Mouse (Mus musculus) embryonic facial prominence, embryonic 12.5 days (tissue): ENCODE data around the gene Gpr15. TPM values are rescaled to one million over a fixed set of nuclear protein-coding genes. Genes with fewer than 3 reads are reported as not detected.
A peak's percentile ranks its signal among the peaks of the same experiment; 100 is the strongest.

ENCODE experiments used
- ATAC-seq: fragments of 200-750 bp; cut with Nextera tagmentation; 2 replicates; pipeline ENCODE4 v1.8.0; 2017; ENCODE audit not compliant: insufficient number of reproducible peaks, insufficient read depth, low FRiP score, low TSS enrichment
- H3K27ac ChIP-seq: fragments of 300-500 bp; sonication (generic); 2 replicates; pipeline ENCODE4 v1.5.1; 2016; ENCODE audit warnings: mild to moderate bottlenecking
- H3K27me3 ChIP-seq: fragments of 300-500 bp; sonication (generic); 2 replicates; pipeline ENCODE4 v1.6.1; 2016; ENCODE audit warnings: mild to moderate bottlenecking, moderate library complexity
- H3K36me3 ChIP-seq: fragments of 300-500 bp; sonication (generic); 2 replicates; pipeline ENCODE4 v1.6.1; 2016; ENCODE audit warnings: mild to moderate bottlenecking
- H3K4me1 ChIP-seq: fragments of 300-500 bp; sonication (generic); 2 replicates; pipeline ENCODE4 v1.6.1; 2016
- H3K4me2 ChIP-seq: fragments of 300-500 bp; sonication (generic); replicated peaks from 2 replicates; pipeline ENCODE4 v1.6.1; 2016; ENCODE audit warnings: mild to moderate bottlenecking, moderate library complexity
- H3K4me3 ChIP-seq: fragments of 300-500 bp; sonication (generic); 2 replicates; pipeline ENCODE4 v1.5.1; 2016; ENCODE audit warnings: mild to moderate bottlenecking
- H3K9ac ChIP-seq: fragments of 300-500 bp; sonication (generic); 2 replicates; pipeline ENCODE4 v1.6.1; 2016; ENCODE audit warnings: mild to moderate bottlenecking, moderate library complexity
- H3K9me3 ChIP-seq: fragments of 300-500 bp; sonication (generic); 2 replicates; pipeline ENCODE4 v1.6.1; 2016; ENCODE audit warnings: mild to moderate bottlenecking, moderate library complexity
- WGBS: fragments of 180-500 bp; shearing (Covaris S2); methylation state at CpG from one replicate; pipeline ENCODE4 v1.1.7; 2016; 5-methylcytosine and 5-hydroxymethylcytosine counted together
- polyA plus RNA-seq: library from polyadenylated mRNA; unstranded; fragments of >200 nt; fragmentation: Nextera tagmentation; extraction: Ambion mirVana; gene quantifications from 2 replicates; pipeline ENCODE4 v1.2.1, GENCODE M21; 2016

Gene Gpr15
- polyA plus RNA-seq, 1 experiment from 2014 or later, result not detected

DNA sequence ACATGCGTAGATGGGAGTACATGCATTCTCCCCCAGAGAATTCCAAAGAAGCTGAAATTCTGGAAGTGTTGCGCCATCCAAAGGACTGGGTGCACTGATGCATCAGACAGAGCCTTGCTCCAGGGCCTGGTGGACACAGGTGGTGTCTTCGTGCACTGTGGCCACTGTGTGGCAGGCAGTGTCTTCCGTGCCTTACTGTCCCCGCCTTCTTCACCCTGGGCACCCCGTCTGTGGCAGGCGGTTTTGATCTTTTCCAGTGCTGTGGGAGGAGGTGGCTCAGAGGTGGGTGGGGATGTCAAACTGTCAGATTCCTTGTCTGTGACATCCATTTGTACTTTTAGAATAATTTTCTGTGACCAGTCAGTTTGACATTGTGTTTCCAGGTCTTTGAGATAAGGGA is 40.2 kb downstream of the Gpr15 start:
- no peaks in the 10 kb centered on the region for H3K27me3 ChIP-seq
- no peaks in the 10 kb centered on the region for H3K9me3 ChIP-seq
- ATAC-seq, result no peak
- H3K27ac ChIP-seq, result no peak overlapping the region
- no peak overlapping the region for H3K9ac ChIP-seq
- H3K4me1 ChIP-seq, result no peaks in the 10 kb centered on the region
- WGBS, result 77% methylated on average over 7 of the region's 7 CpGs
- H3K4me3 ChIP-seq, result no peak overlapping the region
- H3K36me3 ChIP-seq, result peaks cover 23% of the 10 kb centered on the region
- H3K4me2 ChIP-seq, result no peak overlapping the region

DNA sequence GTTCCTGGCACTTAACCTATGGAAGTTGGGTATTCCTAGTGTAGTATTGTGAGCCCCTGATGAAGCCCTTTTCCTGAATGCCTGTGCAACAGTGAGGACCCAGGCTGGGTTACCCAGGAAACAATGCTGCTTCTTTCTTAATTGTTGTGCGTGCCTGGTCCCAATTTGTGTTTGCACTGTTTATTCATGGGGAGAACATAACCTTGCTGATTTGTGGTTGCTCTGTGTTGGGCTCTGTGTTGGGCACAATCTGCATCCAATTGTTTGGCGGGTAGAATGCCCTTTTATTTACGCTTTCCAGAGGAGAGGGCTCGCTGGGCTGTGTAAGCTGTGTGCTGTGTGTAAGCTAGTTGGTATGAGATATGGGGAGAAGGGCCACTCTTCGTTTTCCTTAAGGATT is 41.4 kb downstream of the Gpr15 start:
- no peak overlapping the region for H3K9ac ChIP-seq
- H3K9me3 ChIP-seq, result no peaks in the 10 kb centered on the region
- no peak overlapping the region for H3K4me2 ChIP-seq
- no peak overlapping the region for H3K27ac ChIP-seq
- H3K4me1 ChIP-seq, result no peaks in the 10 kb centered on the region
- ATAC-seq, result no peak
- no peaks in the 10 kb centered on the region for H3K27me3 ChIP-seq
- H3K4me3 ChIP-seq, result no peak overlapping the region
- peaks cover 25% of the 10 kb centered on the region for H3K36me3 ChIP-seq
- 57% methylated on average over 5 of the region's 5 CpGs for WGBS

DNA sequence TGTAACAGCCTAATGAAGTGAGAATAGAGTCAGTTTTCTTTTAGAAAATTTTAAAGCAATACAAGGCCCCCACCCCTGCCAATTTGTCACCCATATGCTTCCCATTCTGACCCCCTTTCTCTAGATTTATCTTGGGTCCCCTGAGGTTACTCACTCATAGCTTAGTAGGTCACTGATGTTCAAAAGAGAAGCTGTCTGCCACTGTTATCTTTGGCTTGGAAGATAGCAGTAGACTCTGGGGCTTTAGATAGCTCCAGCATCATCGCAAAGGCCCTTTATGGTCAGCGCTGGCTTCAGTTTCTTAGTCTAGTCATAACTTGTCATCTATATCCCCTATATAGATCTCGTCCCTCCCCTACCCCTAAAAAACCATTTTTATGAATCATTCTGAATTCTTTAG is 42.2 kb downstream of the Gpr15 start:
- H3K4me2 ChIP-seq, result no peak overlapping the region
- H3K4me3 ChIP-seq, result no peak overlapping the region
- no peaks in the 10 kb centered on the region for H3K9me3 ChIP-seq
- 89% methylated on average over 3 of the region's 3 CpGs for WGBS
- no peaks in the 10 kb centered on the region for H3K4me1 ChIP-seq
- no peak overlapping the region for H3K9ac ChIP-seq
- H3K27me3 ChIP-seq, result no peaks in the 10 kb centered on the region
- no peak overlapping the region for H3K27ac ChIP-seq
- no peak for ATAC-seq
- peaks cover 25% of the 10 kb centered on the region for H3K36me3 ChIP-seq

DNA sequence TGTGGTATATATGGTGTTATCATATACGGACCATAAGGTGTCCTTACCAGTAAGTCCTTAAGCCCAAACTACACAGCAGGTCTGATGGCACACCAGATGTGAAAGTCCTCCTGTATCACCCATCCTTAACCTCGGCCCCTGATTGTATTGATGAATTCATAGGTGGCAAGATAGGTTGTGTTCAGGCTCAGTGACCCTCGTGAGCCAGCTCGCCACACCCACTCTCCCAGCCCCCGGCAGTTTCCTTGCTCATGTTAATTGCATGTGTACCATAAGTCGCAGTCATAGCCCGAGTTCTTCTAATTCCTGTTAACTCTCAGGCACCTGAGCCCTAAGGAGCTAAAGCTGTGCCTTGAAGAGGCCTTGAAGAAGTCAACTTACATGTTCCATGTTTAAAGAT is 42.7 kb downstream of the Gpr15 start:
- H3K9me3 ChIP-seq, result no peaks in the 10 kb centered on the region
- H3K4me3 ChIP-seq, result no peak overlapping the region
- H3K9ac ChIP-seq, result no peak overlapping the region
- H3K27me3 ChIP-seq, result no peaks in the 10 kb centered on the region
- H3K36me3 ChIP-seq, result peaks cover 25% of the 10 kb centered on the region
- H3K4me1 ChIP-seq, result 0 out of 2 replicates have a peak, but pooled peaks cover under 1% of the 10 kb centered on the region
- H3K27ac ChIP-seq, result no peak overlapping the region
- no peak overlapping the region for H3K4me2 ChIP-seq
- 84% methylated on average over 7 of the region's 7 CpGs for WGBS
- no peak for ATAC-seq

DNA sequence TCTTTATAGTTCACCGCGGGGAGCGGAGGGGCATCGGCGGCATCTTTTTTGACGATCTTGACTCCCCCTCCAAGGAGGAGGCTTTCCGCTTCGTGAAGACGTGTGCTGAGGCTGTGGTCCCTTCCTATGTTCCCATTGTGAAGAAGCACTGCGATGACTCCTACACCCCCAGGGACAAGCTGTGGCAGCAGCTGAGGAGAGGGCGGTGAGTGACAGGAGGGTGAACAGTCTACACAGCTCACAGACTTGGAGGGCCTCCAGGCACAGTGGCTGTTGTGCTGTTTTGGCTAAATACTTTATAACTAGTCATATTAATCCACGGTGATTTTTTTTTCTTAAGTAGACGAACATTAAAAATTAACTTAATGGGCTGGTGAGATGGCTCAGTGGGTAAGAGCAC is 43.6 kb downstream of the Gpr15 start:
- peaks cover 25% of the 10 kb centered on the region for H3K36me3 ChIP-seq
- H3K9ac ChIP-seq, result no peak overlapping the region
- H3K4me1 ChIP-seq, result peaks cover 4% of the 10 kb centered on the region; the same call in 1 of the 2 replicates
- no peak for ATAC-seq
- 95% methylated on average over 13 of the region's 13 CpGs for WGBS
- H3K27me3 ChIP-seq, result no peaks in the 10 kb centered on the region
- H3K4me3 ChIP-seq, result no peak overlapping the region
- no peak overlapping the region for H3K4me2 ChIP-seq
- H3K27ac ChIP-seq, result no peak overlapping the region
- no peaks in the 10 kb centered on the region for H3K9me3 ChIP-seq

DNA sequence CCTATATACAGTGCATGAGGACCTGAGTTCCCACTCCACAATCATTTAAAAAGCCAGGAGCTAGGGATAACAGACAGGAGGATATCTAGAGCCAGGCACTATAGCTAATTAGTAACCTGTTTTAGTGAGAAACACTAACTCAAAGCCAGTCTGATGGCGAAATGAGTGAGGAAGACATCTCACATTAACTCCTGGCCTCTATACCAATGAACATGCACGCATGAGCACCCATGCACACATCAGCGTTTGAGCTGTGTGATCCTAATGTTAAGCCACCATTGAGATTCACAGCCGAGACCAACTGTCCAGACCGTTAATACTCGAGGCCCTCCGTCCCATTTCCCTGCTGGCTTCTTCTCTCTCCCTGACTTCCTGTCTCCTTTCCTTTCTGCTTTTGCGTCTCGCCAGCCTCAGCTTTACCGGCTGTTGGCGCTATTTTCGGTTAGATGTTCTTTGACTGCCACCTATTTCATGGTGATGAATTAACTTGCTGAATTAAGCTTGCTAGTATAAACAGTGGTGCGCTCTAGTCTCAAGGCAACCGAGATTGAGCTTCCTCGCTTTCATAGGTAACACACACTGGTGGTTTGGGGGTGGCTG is 45.0 kb downstream of the Gpr15 start:
- 93% methylated on average over 15 of the region's 15 CpGs for WGBS

DNA sequence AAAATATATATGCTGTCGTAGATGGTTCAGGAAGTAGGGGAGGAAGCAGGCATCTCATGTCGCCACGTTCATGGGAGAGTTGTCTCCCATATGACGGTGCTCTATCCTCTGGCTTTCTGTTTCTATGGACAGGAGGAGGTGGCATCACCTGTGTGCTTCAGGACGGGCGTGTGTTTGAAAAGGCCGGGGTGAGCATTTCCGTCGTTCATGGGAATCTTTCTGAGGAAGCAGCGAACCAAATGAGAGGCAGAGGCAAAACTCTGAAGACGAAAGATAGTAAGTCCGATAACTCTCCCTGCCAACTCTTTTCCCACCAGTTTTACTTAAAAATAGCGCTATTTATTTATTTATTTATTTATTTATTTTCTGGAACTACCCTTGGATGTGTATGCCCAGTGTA is 46.5 kb downstream of the Gpr15 start:
- Histone ChIP-seq H3K4me3 (no peak overlapping the region), H3K36me3 (peaks cover 19% of the 10 kb centered on the region), H3K4me2 (no peak overlapping the region), H3K9ac (no peak overlapping the region), H3K27ac (no peak overlapping the region), H3K27me3 (no peaks in the 10 kb centered on the region), H3K4me1 (peaks cover 4% of the 10 kb centered on the region; the same call in 1 of the 2 replicates), H3K9me3 (no peaks in the 10 kb centered on the region)
- 95% methylated on average over 13 of the region's 13 CpGs for WGBS
- no peak for ATAC-seq

More for the DNA sequence above, 45.0 kb downstream of the Gpr15 start:
- H3K4me2 ChIP-seq, result no peak overlapping the region
- no peak overlapping the region for H3K27ac ChIP-seq
- no peak overlapping the region for H3K9ac ChIP-seq
- H3K4me1 ChIP-seq, result peaks cover 4% of the 10 kb centered on the region; the same call in 1 of the 2 replicates
- no peak for ATAC-seq
- H3K9me3 ChIP-seq, result no peaks in the 10 kb centered on the region
- peaks cover 25% of the 10 kb centered on the region for H3K36me3 ChIP-seq
- no peak overlapping the region for H3K4me3 ChIP-seq
- H3K27me3 ChIP-seq, result no peaks in the 10 kb centered on the region

DNA sequence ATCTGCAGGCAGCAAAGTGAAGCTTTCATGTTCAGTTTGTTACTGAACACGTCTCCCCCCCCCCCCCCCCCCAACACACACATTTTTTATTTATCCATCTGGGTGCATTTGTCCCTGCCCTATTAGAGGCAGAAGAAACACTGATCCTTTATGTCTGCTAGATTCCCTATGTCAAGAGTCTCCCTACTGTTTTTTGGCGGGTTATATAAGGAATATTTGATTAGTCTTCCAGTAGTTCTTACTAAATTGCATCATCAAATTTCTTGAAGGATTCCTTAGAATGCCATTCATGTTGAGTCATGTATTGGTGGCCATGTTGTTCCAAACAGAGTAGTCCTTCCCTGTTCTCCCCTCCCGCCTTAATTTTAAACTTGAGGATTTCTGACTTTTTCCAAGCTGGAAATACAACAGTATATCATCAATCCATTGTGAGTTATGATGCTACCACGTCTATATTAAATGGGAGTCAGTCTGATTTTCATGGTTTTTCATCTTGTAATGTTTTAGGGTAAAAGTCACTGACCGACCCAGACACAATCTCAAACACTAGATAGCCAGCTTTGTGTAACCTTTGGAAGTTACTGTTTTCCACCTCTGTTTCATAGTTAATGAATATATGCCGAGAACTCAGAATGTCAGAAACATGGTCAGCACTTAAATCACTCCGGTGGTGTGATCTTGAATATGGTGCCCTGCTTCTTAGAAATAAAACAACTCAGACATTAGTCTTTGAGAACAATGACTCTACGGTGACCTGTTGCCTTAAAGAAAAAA is 47.5 kb downstream of the Gpr15 start:
- H3K4me2 ChIP-seq, result peak overlapping the region; percentile 69
- H3K4me3 ChIP-seq, result peak overlapping the region; percentile 96
- peaks cover 4% of the 10 kb centered on the region; the same call in 1 of the 2 replicates for H3K4me1 ChIP-seq
- no peak overlapping the region; the same call in 1 of the 2 replicates for H3K9ac ChIP-seq
- H3K27ac ChIP-seq, result no peak overlapping the region
- no peak for ATAC-seq
- H3K36me3 ChIP-seq, result peaks cover 19% of the 10 kb centered on the region
- 78% methylated on average over 8 of the region's 8 CpGs for WGBS
- H3K9me3 ChIP-seq, result no peaks in the 10 kb centered on the region
- no peaks in the 10 kb centered on the region for H3K27me3 ChIP-seq

DNA sequence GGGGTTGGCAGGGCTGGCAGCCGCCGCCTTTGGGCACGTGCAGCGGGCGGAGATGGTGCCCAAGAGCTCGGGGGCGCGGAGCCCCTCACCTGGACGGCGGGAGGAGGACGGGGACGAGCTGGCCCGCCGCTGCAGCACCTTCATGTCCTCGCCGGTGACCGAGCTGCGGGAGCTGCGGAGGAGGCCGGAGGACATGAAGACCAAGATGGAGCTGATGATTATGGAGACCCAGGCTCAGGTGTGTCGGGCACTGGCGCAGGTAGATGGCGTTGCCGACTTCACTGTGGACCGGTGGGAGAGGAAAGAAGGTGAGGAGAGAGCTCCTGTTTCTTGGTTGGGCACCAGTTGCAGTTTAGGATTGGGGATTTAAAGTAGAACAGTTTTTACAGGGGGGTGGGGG is 48.2 kb downstream of the Gpr15 start:
- Histone ChIP-seq H3K4me2 (peak overlapping the region; percentile 69), H3K36me3 (peaks cover 19% of the 10 kb centered on the region), H3K4me1 (peaks cover 4% of the 10 kb centered on the region; the same call in 1 of the 2 replicates), H3K9me3 (no peaks in the 10 kb centered on the region), H3K4me3 (peak overlapping the region; percentile 96), H3K27me3 (no peaks in the 10 kb centered on the region), H3K27ac (peak overlapping the region; percentile 86), H3K9ac (peak overlapping the region; percentile 85)
- WGBS, result under 1% methylated on average over 25 of the region's 25 CpGs
- peak; percentile 43; the same call in 1 of the 2 replicates for ATAC-seq

DNA sequence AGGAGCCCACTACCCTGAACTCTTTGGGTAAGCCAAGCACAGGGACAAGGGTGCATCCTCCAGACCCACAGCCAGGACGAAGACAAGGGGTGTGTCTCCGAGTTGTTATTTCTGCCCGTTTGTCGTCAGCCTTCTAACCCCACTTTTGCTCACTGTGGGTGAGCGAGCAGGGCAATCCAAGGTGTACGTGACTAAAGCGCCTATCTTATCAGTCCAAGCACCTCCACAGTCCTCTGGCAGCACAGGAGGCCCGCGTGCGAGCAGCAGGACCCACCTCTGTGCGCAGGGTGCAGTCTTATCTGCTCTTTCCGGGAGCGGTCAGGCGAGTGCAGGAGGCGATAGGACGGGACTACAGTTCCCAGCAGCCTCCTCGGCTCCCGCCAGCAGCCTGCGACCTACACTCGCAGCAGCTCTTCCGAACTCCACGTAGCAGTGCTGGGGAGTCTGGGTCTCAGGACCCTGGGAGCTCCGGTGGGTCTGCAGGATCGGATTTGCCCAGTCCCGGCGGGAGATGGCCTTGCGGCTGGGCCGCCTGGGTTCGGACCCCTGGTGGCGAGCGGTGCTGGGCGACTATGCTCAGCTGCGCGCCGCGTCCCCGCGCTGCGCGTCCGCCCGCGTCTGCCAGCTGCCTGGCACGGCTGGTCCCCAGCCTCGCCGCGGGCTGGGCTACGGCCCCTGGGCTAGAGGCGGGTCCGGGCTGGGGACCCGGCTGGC is 48.8 kb downstream of the Gpr15 start, which contains the start of gene Cpox:
Gene Cpox, plus strand, starts transcription at position 376 of the 714 bp plus-strand sequence.
- peak within 1 kb of the TSS; percentile 96 for H3K4me3 ChIP-seq
- H3K4me2 ChIP-seq, result peak within 1 kb of the TSS; percentile 69
- H3K9ac ChIP-seq, result peak within 1 kb of the TSS; percentile 85
- WGBS, result under 1% methylated on average over 51 of the region's 51 CpGs
- H3K9me3 ChIP-seq, result no peaks in the 10 kb centered on the region
- H3K4me1 ChIP-seq, result peaks cover 4% of the 10 kb centered on the region; the same call in 1 of the 2 replicates
- ATAC-seq, result peak; percentile 99
- peak within 1 kb of the TSS; percentile 86 for H3K27ac ChIP-seq
- peaks cover 15% of the 10 kb centered on the region for H3K36me3 ChIP-seq
- no peaks in the 10 kb centered on the region for H3K27me3 ChIP-seq

DNA sequence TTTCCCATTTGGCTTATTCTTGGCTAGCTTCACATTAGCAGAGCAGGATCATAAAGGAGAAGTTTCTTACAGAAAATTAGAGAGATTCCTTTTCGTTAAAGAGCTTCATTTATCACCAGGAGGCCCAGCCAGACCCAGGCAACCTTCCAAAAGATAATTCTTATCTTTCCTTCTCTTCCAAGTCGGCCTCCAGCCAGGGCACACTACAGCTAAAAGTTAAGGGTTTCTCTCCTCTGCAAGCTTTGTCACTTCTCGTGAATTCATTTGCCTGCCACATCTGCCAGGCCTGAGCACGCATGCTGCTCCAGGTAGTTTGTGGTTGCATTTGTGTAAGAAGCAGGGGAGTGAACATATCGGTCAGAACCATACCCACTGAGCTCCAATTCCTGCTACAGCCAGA is 49.6 kb downstream of the Gpr15 start:
- Histone ChIP-seq H3K9ac (no peak overlapping the region), H3K4me1 (peaks cover 4% of the 10 kb centered on the region; the same call in 1 of the 2 replicates), H3K4me2 (peak overlapping the region; percentile 69), H3K9me3 (no peaks in the 10 kb centered on the region), H3K27me3 (no peaks in the 10 kb centered on the region), H3K4me3 (no peak overlapping the region; the same call in 1 of the 2 replicates), H3K27ac (no peak overlapping the region), H3K36me3 (peaks cover 9% of the 10 kb centered on the region)
- no peak for ATAC-seq
- 60% methylated on average over 5 of the region's 5 CpGs for WGBS
